Mouse (Mus musculus) lung, adult 2 months (tissue): ENCODE measurements around the gene Gm17617. TPM values are rescaled to one million over a fixed set of nuclear protein-coding genes. Genes with fewer than 3 reads are reported as not detected.

ENCODE experiments used
- DNase-seq: peaks from one replicate; pipeline ENCODE4 v3.0.0; 2022
- H3K4me1 ChIP-seq: fragments of 200-500 bp; 2 replicates; pipeline ENCODE4 v1.6.1; 2011; ENCODE audit warnings: low read length; ENCODE audit not compliant: control insufficient read depth, insufficient read depth
- H3K4me3 ChIP-seq: fragments of 200-500 bp; replicated peaks from 2 replicates; pipeline ENCODE3; 2011; ENCODE audit warnings: low read depth, mild to moderate bottlenecking, control low read depth, low read length; ENCODE audit errors: extremely low read depth
- CTCF ChIP-seq: fragments of 200-500 bp; IDR thresholded peaks from 2 replicates; pipeline ENCODE4 v1.5.1; 2011; ENCODE audit warnings: mild to moderate bottlenecking, low read length, control low read depth; ENCODE audit not compliant: insufficient read depth
- POLR2A ChIP-seq: fragments of 200-500 bp; IDR thresholded peaks from 2 replicates; pipeline ENCODE4 v1.6.1; 2011; ENCODE audit warnings: low read depth, mild to moderate bottlenecking, control low read depth, low read length, borderline replicate concordance; ENCODE audit errors: extremely low read depth
- WGBS: fragments of 180-500 bp; shearing (Covaris S2); methylation state at CpG from one replicate; pipeline ENCODE4 v1.1.7; 2018; 5-methylcytosine and 5-hydroxymethylcytosine counted together
- polyA plus RNA-seq: library from polyadenylated mRNA; depleted of rRNA; stranded (reverse); fragments of >200 nt; gene quantifications from 2 replicates; pipeline ENCODE4 v1.2.3, GENCODE M21; 2012; rRNA removed

Gm17617 gene
- not detected in 2 replicates for polyA plus RNA-seq

DNA sequence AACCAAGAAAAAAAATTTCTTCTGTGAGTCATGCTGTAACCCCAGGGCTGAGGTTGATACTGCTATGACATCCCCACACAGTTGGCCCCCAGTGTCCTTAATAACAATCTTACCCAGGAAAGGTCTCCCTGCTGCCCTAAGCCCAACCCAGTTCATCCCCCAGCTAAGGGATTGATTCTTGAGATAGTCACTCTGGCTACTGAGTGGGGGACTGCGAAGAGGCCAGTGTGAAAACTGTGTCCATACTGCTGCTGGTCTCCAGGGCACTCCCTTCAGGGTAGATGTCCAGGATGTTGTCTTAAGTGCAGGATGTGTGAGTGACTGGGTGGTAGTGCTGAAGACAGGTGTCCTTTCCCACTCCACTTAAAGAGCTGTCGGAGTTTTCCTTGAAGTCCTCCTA, at the start of gene Gm17617:
Gm17617 (minus strand) TSS at position 101 of the 400 bp plus-strand sequence.
- H3K4me1 ChIP-seq, result no peaks in the 10 kb centered on the region
- H3K4me3 ChIP-seq, result no peak within 1 kb of the TSS
- 97% methylated on average over 2 of the region's 2 CpGs for WGBS
- no peak for TF ChIP-seq POLR2A
- no peak for TF ChIP-seq CTCF
- DNase-seq, result no peak

GRCm38 (mm10) chr13:55182173-55182894, 49.0 kb upstream of the Gm17617 start:
- peak; percentile 85 for DNase-seq
- peak; percentile 80; the same call in 1 of the 2 replicates for TF ChIP-seq POLR2A
- TF ChIP-seq CTCF, result peak; percentile 85
- 2% methylated on average over 23 of the region's 23 CpGs for WGBS
- Histone ChIP-seq H3K4me1 (no peaks in the 10 kb centered on the region), H3K4me3 (peak overlapping the region; percentile 64)

DNA sequence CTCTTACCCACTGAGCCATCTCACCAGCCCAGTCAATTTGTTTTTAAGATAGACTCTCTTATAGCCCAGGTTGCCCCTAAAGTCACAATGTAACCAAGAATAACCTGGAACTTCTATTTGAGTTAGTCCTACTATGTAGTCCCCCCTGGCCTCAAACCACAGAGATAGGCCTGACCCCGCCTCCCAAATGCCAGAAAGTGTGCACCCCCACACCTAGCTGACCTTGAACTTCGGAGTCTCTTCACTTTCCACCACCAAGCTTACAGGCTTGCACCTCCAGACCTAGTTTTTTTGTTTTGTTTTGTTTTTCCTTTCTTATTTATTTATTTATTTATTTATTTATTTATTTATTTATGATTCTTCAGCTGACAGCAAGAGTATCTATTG, 48.4 kb upstream of the Gm17617 start:
- DNase-seq, result no peak
- Histone ChIP-seq H3K4me3 (peak overlapping the region; percentile 64), H3K4me1 (no peaks in the 10 kb centered on the region)
- WGBS, result 79% methylated on average over 2 of the region's 2 CpGs
- TF ChIP-seq CTCF (no peak), POLR2A (no peak)

DNA sequence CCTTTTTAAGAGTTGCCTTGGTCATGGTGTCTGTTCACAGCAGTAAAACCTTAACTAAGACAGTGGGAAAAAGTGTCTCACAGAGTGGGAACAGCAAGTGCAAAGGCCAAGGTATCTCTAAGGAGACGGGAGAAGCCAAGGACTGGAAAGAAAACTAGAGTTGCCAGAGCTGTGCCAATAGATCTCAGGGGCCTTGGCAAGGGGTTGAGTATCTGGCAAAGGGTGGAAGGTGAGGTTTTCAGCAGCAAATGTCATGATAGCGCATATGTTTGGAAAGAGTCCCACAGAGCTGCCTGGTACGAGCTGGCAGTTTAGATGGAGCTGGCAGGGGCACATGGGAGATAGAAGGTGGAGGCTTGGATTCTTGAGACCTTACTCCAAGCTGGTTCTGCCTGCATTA, 46.2 kb upstream of the Gm17617 start:
- 87% methylated on average over 3 of the region's 3 CpGs for WGBS

DNA sequence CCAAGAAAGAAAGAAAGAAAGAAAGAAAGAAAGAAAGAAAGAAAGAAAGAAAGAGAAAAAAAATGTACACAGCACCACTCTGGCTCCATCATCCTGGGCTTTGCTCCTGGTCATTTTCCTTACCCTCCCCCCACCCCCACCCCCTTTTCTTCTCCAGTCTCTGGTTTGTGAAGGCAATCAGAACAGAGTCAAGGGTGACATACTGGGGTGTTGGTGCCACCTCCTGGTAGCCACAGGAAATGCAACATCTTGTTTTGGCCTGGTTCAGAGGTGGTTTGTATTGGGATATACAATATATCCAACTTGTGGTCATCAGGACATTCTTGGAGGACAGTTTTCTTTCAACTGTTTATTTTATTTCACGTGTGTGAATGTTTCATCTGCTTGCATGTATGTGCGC, 45.2 kb upstream of the Gm17617 start:
- no peak overlapping the region for H3K4me3 ChIP-seq
- WGBS, result 40% methylated on average over 2 of the region's 2 CpGs
- no peaks in the 10 kb centered on the region for H3K4me1 ChIP-seq
- TF ChIP-seq POLR2A (no peak), CTCF (peak; percentile 73; the same call in 1 of the 2 replicates)
- peak; percentile 74 for DNase-seq

More for the DNA sequence above, 46.2 kb upstream of the Gm17617 start:
- TF ChIP-seq CTCF (no peak), POLR2A (no peak)
- DNase-seq, result no peak
- no peaks in the 10 kb centered on the region for H3K4me1 ChIP-seq
- no peak overlapping the region for H3K4me3 ChIP-seq

- DNase-seq, result no peak
- 60% methylated on average over 4 of the region's 4 CpGs for WGBS
- no peak overlapping the region for H3K4me3 ChIP-seq
- TF ChIP-seq CTCF, result peak; percentile 33; the same call in 1 of the 2 replicates
- TF ChIP-seq POLR2A, result no peak
- H3K4me1 ChIP-seq, result no peaks in the 10 kb centered on the region
These were observed 44.7 kb upstream of the Gm17617 start for GRCm38 (mm10) chr13:55177903-55178496.

- no peak for DNase-seq
- H3K4me1 ChIP-seq, result peaks cover 10% of the 10 kb centered on the region; the same call in 1 of the 2 replicates
- no peak overlapping the region for H3K4me3 ChIP-seq
- TF ChIP-seq CTCF, result no peak
- TF ChIP-seq POLR2A, result no peak
- WGBS, result 61% methylated on average over 6 of the region's 6 CpGs
These were observed 42.9 kb upstream of the Gm17617 start for GRCm38 (mm10) chr13:55176265-55176664.

- 90% methylated on average over 11 of the region's 11 CpGs for WGBS
- peaks cover 10% of the 10 kb centered on the region; the same call in 1 of the 2 replicates for H3K4me1 ChIP-seq
- no peak for DNase-seq
- no peak for TF ChIP-seq CTCF
- TF ChIP-seq POLR2A, result no peak
- no peak overlapping the region for H3K4me3 ChIP-seq
These were observed 41.0 kb upstream of the Gm17617 start for GRCm38 (mm10) chr13:55174347-55174746.

GRCm38 (mm10) chr13:55172336-55172770, 39.0 kb upstream of the Gm17617 start:
- DNase-seq, result no peak
- no peak overlapping the region for H3K4me3 ChIP-seq
- 37% methylated on average over 7 of the region's 7 CpGs for WGBS
- H3K4me1 ChIP-seq, result peaks cover 13% of the 10 kb centered on the region; the same call in 1 of the 2 replicates
- TF ChIP-seq CTCF (no peak), POLR2A (no peak)

DNA sequence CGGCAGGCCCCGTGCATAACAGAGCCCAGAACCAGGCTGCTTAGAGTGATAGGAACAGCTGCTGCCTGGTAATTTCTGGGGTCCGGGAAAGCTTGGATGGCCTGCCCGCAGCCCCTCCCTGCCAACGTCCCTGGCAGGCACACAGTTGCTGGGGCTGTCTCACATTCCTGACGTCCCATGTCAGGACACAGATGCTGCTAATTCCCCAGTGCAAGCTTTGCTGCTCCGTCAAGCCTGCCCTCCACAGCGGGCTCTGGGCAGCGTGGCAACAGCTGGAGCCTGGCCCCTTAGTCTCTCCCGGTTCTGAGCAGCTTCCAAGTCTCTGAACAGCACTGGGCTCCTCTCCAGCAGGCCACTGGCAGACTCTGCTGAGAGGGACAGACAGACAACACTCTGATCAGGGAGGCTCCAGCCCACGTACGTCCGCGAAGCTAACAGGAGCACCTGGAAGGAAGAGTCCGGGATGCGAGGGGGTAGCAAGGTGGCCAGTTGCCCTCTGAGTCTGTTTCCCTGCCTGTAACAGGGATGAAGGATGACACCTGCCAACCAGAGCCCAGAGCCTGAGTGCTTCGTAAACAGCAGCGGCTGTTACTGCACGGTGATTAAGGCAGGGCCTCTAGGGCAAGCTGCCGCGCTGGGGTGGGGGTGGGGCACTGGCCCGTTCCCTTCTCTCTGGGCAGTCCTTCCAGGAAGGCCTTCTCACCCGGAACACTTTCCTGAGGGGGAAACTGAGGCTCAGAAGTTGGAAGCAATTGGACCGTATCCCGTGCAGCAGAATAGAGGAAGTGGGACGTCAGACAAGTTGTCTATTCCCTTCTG, 38.4 kb upstream of the Gm17617 start:
- H3K4me3 ChIP-seq, result peak overlapping the region; percentile 1
- peaks cover 13% of the 10 kb centered on the region; the same call in 1 of the 2 replicates for H3K4me1 ChIP-seq
- no peak for TF ChIP-seq POLR2A
- no peak for TF ChIP-seq CTCF
- DNase-seq, result peak; percentile 32
- WGBS, result 17% methylated on average over 26 of the region's 26 CpGs
